Mouse (Mus musculus): Measurements from ENCODE around the gene Ascl3. TPM values are rescaled to one million over a fixed set of nuclear protein-coding genes. Genes with fewer than 3 reads are reported as not detected.

The Ascl3 gene
- total RNA-seq, 4 experiments from 2014 or later, result not detected

DNA sequence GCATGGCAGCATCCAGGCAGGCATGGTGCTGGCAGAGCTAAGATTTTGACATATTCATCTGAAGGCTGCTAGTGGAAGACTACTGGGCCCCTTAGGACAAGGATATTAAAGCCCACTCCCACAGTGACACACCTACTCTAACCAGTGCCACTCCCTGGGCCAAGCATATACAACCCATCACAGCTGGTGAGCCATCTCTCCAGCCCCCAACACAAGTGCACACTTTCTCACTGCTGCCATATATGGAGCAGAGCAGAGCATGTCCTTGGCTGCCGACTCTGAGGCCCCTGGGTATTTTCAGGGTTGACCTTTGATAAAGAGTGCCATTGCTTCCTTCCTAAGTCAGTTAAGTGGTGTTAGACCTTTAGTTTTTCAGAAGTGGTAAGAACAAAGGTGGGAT lies 21.5 kb downstream of the Ascl3 start:
- no peak for DNase-seq (ENCODE audit: low spot score in 2 of 2)

DNA sequence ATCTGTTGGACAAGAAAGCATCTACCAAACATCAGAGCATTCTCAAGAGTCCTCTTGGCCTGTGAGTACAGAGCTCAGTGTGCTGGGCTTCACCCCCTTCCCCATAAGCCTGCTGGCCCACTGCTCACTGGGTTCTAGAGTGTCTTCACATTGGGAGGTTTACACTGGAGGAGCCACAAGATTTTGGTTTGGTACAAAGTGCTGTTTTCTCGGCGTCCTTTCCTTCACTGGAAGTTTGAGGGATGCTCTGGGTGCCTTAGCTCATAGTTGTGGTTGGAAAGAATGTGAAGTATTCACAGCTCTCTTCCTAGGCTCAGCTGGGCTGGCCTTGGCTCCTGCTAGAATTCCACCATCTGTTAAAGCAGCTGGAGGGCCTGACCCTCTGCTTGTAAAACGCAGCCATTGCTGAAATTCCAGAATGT lies 22.6 kb downstream of the Ascl3 start:
- no peak for DNase-seq (ENCODE audit: low spot score in 2 of 2)

DNA sequence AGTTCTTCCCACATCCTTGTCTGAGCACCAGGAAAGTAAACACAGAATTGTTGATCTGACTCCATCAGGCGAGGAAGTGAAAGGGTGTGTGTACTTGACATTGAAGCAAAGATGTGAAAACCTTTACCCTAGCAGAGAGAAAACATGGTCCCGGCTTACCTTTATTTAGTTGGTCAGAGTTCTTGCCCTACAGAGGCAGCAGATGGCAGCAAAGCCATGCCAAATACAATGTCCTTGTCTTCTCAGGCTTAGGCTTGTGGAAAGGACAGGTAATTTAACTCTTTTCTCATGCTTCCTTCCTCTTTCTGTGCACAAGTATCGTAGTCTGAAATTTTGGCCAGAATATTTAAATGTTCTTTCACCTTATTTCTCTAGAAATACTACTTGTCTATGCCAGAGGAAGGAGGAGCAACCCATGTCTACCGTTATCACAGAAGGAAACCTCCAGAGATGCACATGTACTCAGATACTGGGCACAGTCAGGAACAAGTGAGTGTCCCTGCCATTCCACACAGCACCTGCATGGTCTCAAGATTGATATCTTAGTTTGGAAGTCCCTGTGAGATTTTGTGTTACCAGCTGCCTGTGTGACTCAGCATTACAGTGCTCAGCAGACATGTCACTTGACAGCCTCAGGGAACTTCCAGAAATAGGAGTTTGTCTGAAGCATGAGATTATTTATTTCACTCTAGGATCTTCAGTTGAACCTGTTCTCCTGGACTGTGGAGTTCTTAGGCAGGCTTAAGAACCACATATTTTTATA lies 24.3 kb downstream of the Ascl3 start:
- no peak for DNase-seq (ENCODE audit: low spot score in 2 of 2)

GRCm38 (mm10) chr7:109704461-109704860 lies 27.1 kb downstream of the Ascl3 start:
- no peak for DNase-seq (ENCODE audit: low spot score in 2 of 2)

- no peak for DNase-seq (ENCODE audit: low spot score in 2 of 2)
Observed at GRCm38 (mm10) chr7:109704016-109704377, 27.5 kb downstream of the Ascl3 start.

DNA sequence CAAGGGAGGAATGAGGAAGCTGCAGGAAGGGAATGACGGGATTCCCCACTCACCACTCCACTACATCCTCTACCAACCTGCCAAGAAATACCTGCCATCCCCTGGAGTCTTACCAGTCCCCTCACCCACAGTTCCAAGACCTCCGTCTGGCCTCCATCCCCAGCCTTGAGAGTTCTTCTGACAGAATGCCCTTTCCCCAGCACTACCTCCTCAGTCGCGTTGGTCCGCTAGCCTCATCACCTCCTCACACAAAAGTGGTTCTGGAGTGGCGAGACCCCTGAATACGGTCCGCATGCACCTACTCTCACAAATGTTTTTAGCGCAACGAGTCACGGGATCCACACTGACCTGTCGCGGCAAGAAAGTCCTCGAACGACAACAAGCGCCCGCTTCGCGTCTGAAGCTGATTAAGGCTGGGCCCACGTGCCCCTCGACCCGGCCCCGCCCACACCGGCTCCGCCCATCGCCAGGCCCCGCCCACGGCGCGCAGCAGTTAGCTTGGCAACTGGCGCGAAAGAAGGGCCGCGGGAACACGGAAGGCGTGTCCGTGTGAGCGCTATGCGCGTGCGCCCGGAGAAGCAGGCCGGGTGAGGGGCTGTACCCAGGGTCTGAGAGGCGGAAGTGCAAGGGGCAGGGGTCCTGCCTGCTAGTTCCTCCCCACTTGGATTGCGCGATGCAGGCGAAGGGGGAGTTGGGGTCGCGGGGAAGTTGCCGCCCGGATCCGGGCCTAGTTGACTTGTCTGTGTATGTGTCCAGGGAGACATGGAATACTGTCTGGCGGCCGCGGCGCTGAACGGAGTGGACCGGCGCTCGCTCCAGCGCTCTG lies 28.1 kb downstream of the Ascl3 start, which contains the start of the genes St5 and Akip1:
Gene St5, minus strand, starts transcription at position 416 of the 826 bp plus-strand sequence.
Gene Akip1, plus strand, starts transcription at position 501 of the 826 bp plus-strand sequence.
- peak; percentile 86 to 91 for DNase-seq (ENCODE audit: low spot score in 2 of 2)

- no peak for DNase-seq (ENCODE audit: low spot score in 2 of 2)
Observed at GRCm38 (mm10) chr7:109702721-109703120, 28.8 kb downstream of the Ascl3 start.

- DNase-seq (ENCODE audit: low spot score in 2 of 2), result no peak
Observed at GRCm38 (mm10) chr7:109700213-109700612, 31.3 kb downstream of the Ascl3 start.

- no peak for DNase-seq (ENCODE audit: low spot score in 2 of 2)
Observed at GRCm38 (mm10) chr7:109695339-109695726, 36.2 kb downstream of the Ascl3 start.

GRCm38 (mm10) chr7:109694576-109695338 lies 36.8 kb downstream of the Ascl3 start:
- DNase-seq (ENCODE audit: low spot score in 2 of 2), result no peak

GRCm38 (mm10) chr7:109690961-109691360 lies 40.6 kb downstream of the Ascl3 start:
- DNase-seq (ENCODE audit: low spot score in 2 of 2), result no peak

GRCm38 (mm10) chr7:109690101-109690500 lies 41.4 kb downstream of the Ascl3 start:
- DNase-seq (ENCODE audit: low spot score in 2 of 2), result no peak

DNA sequence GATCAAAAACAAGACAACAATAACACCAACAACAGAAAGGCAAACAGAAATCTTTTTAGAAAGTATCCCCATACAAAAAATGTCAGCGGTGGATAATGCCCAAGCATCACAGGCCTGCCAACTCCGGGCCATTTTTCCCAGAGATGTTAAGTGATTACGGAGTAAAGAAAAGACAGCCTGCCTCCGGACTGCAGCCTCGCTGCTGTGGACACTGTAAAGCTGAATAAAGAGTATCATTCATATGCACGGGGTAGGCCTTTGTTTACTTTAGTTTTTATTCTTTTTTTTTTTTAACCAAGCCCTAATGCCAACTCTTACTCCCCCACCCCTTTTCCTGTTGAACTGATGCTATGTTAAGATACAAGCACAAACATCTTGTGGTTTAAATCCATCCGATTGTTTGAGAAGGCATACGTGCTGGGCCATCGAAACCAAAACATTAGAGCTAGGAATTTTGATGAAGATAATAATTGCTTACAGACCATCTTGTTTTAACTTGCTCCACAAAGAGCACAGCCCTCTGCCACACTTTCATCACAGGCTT lies 44.9 kb downstream of the Ascl3 start:
- DNase-seq (ENCODE audit: low spot score in 2 of 2), result no peak

GRCm38 (mm10) chr7:109680879-109681278 lies 50.6 kb downstream of the Ascl3 start:
- no peak for DNase-seq (ENCODE audit: low spot score in 2 of 2)

GRCm38 (mm10) chr7:109680284-109680683 lies 51.2 kb downstream of the Ascl3 start:
- no peak for DNase-seq (ENCODE audit: low spot score in 2 of 2)

Other genes starting within 250 kb of the Ascl3 start
- 10 to 100 TPM in 1 of 4 experiments, 1 to 10 TPM in 3; 7.6 to 10.6 (median 9.0) TPM for gene Trim66, start 223.6 kb downstream of the Ascl3 start, total RNA-seq (2022)
- gene Rpl27a, start 212.6 kb downstream of the Ascl3 start, total RNA-seq (2022), result 100 to 1,000 TPM; 130 to 179 (median 148) TPM
- gene St5, start 28.1 kb downstream of the Ascl3 start, total RNA-seq (2022), result 10 to 100 TPM; 33.1 to 57.0 (median 46.1) TPM
- gene Akip1, start 28.0 kb downstream of the Ascl3 start, total RNA-seq (2022), result 1 to 10 TPM; 4.3 to 9.7 (median 6.4) TPM
- gene BC051019, start 7.9 kb downstream of the Ascl3 start, total RNA-seq (2022), result under 1 TPM in 1 of 4 experiments, not detected in 3; 0.92 TPM
- gene Tmem9b, start 21.1 kb upstream of the Ascl3 start, total RNA-seq (2022), result 100 to 1,000 TPM in 2 of 4 experiments, 10 to 100 TPM in 2; 98.5 to 101 (median 99.8) TPM
- gene Nrip3, start 50.3 kb upstream of the Ascl3 start, total RNA-seq (2022), result 100 to 1,000 TPM; 199 to 233 (median 214) TPM
- 1 to 10 TPM; 1.3 to 1.7 (median 1.7) TPM for gene Scube2, start 134.0 kb upstream of the Ascl3 start, total RNA-seq (2022)
- 100 to 1,000 TPM; 206 to 222 (median 217) TPM for gene Dennd5a, start 228.7 kb upstream of the Ascl3 start, total RNA-seq (2022)

All from layer of hippocampus, adult 8-10 months (tissue).